Mouse (Mus musculus): ENCODE measurements around the gene Slc15a5. TPM values are rescaled to one million over a fixed set of nuclear protein-coding genes. Genes with fewer than 3 reads are reported as not detected.

Slc15a5 gene
- total RNA-seq, 2 experiments from 2014 or later, result 1.0 to 2.4 TPM

- DNase-seq, result no peak
These were observed 119.5 kb downstream of the Slc15a5 start for GRCm38 (mm10) chr6:137960023-137960778.

GRCm38 (mm10) chr6:137957630-137958029, 122.1 kb downstream of the Slc15a5 start:
- DNase-seq, result no peak

- DNase-seq, result no peak
These were observed 122.8 kb downstream of the Slc15a5 start for GRCm38 (mm10) chr6:137956783-137957429.

GRCm38 (mm10) chr6:137946520-137946919, 133.2 kb downstream of the Slc15a5 start:
- DNase-seq, result no peak

- no peak for DNase-seq
These were observed 139.1 kb downstream of the Slc15a5 start for GRCm38 (mm10) chr6:137940374-137941218.

GRCm38 (mm10) chr6:137937541-137937940, 142.2 kb downstream of the Slc15a5 start:
- no peak for DNase-seq

- DNase-seq, result no peak
These were observed 143.4 kb downstream of the Slc15a5 start for GRCm38 (mm10) chr6:137936268-137936667.

- DNase-seq, result no peak
These were observed 143.9 kb downstream of the Slc15a5 start for GRCm38 (mm10) chr6:137935857-137936256.

- DNase-seq, result no peak
These were observed 144.4 kb downstream of the Slc15a5 start for GRCm38 (mm10) chr6:137935341-137935740.

- DNase-seq, result no peak
These were observed 145.0 kb downstream of the Slc15a5 start for GRCm38 (mm10) chr6:137934545-137935298.

Other genes starting within 250 kb of the Slc15a5 start
- 10 to 100 TPM; 17.2 to 55.0 TPM for gene Mgst1, start 60.4 kb upstream of the Slc15a5 start, total RNA-seq (2021)

Data from gastrocnemius, postnatal 25 days (tissue).